Mouse (Mus musculus): ENCODE measurements around the gene Tmem255a.
A peak's percentile ranks its signal among the peaks of the same experiment; 100 is the strongest.

Gene Tmem255a

DNA sequence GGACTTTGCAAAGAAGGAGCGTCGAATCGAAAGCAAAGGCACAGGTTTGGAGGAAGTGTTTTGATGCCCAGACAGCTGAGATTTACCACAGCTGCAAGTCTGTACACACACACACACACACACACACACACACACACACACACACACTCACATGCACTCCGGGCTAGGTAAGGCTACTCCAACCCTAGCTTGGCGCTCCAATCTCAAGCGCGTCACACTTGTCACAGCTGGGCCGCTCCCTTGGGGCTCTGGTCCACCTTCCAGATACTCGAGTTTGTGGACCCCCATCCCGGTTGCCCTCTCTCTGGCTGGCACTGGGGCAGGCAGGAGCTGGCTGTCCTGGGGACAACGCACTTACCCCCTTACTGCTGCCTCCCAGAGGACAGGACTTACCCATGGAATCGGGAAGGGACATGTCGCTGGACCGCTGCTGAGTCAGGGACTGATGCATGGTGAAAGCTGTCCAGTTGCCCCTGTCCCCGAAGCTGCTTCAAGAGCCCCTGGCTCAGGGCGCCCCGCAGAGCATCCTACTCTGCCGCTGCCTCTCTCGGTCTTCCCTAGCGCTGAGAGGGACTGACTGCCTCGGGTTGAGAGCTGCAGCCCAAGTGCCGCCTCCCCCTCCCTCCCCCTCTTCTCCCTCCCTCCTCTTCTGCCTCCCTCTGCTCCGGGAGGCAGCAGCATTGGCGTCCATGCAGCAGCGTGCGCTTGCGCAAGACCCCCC, at the start of gene Tmem255a:
Gene Tmem255a, minus strand, starts transcription at position 589 of the 721 bp plus-strand sequence.
- peak in 1 of 2 experiments; percentile 4 for DNase-seq (ENCODE audit: low spot score in 2 of 2)

DNA sequence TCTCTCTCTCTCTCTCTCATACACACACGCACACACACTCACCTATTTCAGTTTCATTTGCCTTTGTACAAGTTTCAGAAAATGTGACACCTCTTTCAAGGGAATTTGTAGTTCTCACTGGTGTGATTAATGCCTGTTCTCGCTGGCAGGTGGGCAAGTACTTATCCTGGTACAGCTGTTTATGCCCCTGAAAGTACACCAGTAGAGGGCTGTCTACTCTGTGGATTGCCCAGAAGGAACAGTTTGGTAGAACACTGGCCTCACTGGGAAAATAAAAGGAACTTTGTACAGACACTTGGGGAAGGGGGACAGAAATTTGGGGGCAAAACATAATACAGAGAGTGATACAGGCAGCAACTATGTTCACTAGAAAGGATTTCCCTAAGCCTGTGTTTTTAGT, 7.4 kb upstream of the Tmem255a start:
- no peak for DNase-seq (ENCODE audit: low spot score in 2 of 2)

DNA sequence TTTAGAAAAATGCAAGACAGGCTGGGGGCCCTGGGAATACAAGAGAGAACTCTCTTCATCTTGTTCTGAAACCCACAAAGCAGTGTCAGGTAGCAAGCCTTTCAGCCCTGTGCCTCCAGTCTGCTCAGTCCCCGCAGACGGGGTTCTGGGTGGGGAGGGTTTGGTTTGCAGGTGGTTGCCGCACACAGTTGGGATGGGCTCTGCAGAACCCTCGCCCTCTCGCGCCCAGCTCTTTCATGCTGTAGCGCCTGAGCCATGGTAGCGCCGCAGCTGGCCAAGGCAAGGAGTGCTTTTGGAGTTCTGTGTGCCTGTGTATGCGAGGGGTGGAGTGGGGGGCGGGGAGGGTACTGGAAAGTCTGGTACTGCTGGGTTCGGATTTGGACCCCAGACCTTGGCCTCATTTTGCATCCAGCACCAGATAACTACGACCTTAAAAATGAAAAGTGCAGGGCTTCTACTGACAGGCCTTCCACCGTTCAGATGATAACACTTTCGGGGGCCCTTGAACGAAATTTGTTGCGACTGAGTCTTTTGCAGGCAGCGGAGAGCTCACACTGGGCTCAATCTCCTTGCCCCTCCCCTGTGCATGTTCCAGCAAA, 1.8 kb downstream of the Tmem255a start:
- DNase-seq (ENCODE audit: low spot score in 2 of 2), result peak in 1 of 2 experiments; percentile 13

DNA sequence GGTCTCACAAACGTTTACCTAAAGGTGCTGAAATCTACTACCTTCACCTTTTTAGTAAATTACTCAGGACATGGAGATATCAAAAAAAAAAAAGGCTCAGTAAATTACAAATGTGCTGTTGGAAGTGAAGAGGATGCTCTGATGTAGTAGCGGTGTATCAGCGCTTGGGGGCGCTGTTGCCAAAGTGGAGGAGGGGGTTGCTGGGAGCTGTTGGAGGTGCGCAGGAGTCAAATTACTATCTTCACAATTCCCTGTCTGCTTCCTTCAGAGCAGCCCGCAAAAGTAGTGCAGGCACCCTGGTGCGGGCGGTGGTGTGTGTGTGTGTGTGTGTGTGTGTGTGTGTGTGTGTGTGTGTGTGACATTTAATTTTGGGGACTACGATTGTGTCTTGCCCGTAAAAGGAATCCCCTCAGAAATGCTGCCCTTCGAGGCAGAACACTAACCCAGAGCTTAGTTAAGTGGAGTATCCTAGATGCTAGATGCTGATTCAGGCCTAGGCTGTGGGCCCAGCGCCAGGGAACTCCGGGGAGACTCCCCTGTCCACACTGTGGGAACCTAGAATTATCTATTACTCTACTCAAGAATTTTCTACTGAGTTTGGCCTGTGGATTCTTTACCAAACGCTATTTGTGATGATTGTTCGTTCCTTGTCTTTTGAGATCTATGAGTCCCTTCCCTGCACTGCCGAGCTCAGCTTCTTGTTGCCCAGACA, 2.4 kb downstream of the Tmem255a start:
- peak; percentile 41 to 61 for DNase-seq (ENCODE audit: low spot score in 2 of 2)

DNA sequence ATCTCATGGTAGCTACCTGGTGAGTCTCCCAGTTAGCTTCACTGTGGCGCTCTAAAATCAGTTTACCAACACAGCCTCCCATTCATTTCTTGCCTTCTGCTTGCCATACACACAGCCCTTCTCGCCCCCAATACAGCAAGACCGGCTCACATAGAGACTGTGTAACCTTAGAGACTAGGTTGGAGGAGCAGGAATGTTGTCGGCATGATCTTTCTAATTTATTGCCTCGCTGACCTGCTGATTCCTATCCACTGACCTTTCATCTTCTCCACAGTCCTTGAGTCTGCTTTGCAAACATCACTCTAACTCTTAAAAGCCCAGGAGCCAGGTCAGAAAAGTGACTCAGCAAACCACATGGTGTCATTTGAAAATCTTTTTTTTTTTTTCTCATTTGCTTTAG, 4.6 kb downstream of the Tmem255a start:
- no peak for DNase-seq (ENCODE audit: low spot score in 2 of 2)

DNA sequence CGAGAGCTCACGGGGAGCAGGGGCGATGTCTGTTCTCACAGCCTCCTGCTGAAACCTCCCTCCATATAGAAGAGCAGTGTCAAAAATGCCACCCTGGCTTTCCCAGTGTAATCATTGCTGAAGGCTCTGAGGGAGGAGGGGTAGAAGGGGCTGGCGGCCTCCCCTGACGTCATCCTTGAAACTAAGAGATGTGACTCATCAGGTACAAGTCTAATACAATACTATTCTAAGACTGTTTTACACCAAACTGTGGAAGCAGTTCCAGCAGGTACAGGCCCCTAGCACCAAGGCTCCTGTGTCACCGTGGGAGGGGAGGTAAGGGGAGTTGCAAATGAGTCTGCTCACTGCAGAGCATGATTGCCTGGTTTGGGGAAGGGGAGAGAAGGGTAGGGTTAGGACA, 5.1 kb downstream of the Tmem255a start:
- no peak for DNase-seq (ENCODE audit: low spot score in 2 of 2)

DNA sequence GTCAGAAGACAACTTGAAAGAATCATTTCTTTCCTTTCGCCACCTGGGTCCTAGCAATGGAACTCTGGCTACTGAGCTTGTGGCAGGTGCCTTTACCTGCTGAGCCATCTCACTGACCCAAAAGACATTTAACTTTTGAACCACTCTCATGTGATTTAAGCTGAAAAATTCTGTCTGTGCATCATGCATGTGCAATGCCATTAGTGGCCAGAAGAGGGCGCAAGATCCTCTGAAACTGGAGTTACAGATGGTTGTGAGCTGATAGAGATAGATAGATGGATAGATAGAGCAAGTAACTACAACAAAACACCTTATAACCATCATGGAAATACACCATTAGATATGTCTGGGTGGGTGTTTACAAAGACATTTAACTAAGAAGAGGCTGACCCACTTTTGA, 14.5 kb downstream of the Tmem255a start:
- DNase-seq (ENCODE audit: low spot score in 2 of 2), result peak in 1 of 2 experiments; percentile 42

DNA sequence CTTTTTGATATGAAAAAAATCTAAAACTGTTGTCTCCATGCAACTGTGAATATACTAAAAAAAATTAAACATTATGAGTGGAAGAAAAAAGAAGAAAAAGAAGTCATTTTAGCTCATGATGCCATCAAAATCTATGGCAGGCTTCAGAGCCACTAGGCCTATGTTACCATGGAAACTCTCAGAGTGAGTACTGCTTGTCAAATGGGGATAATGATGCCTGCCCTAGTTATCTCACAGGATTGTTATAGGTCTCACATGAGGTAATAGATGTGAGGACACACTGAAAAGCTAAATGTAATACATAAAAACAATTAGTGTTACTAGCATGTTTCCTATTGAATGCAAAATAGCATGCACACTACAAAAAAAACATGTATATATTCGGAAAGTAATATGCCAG, 22.4 kb downstream of the Tmem255a start:
- DNase-seq (ENCODE audit: low spot score in 2 of 2), result no peak

DNA sequence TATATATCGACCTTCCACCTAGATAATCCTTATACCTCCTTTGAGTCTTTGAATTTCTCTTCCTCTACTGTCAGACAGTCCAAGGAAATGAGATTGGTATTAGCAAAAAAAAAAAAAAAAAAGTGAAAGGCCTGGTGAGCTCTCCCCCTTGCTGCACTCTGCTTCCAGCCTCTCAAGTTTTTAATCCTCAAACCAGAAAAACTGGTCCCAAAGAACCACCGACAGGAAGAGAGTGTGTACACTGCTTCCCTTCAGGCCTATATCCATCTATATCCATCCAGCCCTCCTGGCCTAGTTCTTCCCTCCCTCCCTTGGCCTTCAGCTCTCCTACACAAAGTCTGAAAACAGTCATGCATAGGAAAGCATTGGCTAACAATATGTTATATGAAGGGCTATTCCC, 29.5 kb downstream of the Tmem255a start:
- no peak for DNase-seq (ENCODE audit: low spot score in 2 of 2)

DNA sequence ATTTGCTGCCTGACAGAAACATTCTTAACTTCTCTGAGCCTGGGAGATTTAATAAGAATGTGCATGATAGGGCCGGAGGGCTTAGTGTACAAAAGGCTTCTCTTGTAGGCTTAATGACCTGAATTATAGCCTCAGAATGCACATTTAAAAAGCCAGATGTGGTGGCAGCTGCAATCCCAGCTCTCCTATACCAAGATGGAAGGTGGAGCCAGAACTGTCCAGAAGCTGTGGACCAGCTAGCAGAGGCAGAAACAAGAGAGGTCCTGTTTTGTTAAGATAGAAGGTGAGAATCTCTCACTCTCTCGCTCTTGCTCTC, 34.6 kb downstream of the Tmem255a start:
- no peak for DNase-seq (ENCODE audit: low spot score in 2 of 2)

DNA sequence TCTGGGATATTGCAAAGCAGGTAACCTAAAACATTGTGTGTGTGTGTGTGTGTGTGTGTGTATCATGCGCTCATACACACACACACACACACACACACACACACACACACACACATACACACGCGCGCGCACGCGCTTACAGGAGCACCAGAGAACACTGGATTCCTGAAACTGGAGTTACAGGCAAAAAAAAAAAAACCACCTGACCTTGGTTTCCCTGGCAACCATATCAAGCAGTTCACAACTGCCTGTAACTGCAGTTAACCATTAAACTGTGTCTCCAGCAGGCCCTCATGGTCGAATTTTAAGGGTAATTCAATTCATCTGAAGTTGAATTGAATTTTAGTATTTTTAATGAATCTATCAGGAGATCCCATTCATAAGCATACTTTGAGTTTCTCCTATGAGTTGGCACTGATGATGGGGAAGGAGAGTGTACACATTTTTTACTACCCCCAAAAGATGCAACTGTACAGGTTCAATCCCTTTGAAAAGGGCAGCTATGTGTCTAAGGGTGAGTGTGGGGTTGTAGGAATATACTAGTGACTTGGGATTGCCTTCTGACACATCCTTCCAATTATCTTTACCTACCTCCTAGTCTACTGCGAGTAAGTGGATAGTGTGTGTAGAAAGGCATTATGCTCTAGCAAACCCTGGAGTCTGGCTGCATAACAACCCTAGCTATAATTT, 35.1 kb downstream of the Tmem255a start:
- no peak for DNase-seq (ENCODE audit: low spot score in 2 of 2)

DNA sequence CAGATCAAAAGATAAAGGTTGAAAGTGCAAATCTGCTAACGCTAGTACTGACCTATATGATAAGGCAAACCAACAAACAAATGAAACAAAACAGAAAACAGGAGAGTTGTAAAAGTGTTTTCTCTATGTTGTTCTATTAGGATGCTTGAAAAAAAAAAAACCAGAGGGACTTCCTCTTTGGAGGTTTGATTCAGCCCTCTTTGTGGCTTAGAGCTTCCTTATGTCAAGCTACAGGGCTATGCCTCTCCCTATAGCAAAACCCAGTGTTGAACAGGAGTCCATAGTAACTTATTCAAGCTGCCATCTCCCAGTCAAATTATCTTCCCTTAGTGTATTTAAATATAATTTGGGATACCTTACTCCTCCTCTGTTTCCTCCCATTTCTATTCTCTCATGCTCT, 44.8 kb downstream of the Tmem255a start:
- no peak for DNase-seq (ENCODE audit: low spot score in 2 of 2)

DNA sequence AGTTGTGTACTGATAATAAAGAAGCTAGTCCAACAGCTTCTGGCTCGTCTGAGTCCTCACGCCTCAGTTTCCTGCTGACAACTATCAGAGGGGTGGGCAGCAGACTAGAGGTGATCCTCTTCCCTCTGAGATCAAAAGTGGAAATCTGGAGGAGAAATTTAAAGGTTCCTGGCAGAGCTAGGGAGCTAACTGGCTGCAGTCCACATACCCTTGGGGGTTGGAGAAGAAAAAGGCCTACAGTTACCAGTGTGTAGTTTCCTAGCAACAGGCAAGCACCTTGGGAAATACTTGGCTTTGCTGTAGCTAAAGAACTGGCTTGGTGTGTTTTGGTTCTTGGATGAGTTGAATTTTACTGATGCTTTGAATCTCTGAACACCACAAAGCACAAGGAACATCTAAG, 50.4 kb downstream of the Tmem255a start:
- no peak for DNase-seq (ENCODE audit: low spot score in 2 of 2)

DNA sequence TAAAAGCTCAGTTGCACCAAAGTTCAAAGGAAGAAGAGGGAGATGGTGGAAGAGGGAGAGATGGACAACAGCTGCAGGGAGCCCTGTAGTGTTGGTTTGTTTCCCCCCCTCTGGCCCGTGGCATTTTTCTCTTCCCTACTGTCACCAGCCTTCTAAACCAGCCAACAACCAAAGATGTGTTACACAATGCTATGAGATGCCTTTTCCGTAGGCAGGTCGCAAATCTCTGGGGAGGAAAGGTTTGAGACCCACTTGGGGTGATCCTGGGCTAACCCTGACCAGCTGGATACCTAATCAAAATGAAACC, 61.8 kb downstream of the Tmem255a start:
- no peak for DNase-seq (ENCODE audit: low spot score in 2 of 2)

DNA sequence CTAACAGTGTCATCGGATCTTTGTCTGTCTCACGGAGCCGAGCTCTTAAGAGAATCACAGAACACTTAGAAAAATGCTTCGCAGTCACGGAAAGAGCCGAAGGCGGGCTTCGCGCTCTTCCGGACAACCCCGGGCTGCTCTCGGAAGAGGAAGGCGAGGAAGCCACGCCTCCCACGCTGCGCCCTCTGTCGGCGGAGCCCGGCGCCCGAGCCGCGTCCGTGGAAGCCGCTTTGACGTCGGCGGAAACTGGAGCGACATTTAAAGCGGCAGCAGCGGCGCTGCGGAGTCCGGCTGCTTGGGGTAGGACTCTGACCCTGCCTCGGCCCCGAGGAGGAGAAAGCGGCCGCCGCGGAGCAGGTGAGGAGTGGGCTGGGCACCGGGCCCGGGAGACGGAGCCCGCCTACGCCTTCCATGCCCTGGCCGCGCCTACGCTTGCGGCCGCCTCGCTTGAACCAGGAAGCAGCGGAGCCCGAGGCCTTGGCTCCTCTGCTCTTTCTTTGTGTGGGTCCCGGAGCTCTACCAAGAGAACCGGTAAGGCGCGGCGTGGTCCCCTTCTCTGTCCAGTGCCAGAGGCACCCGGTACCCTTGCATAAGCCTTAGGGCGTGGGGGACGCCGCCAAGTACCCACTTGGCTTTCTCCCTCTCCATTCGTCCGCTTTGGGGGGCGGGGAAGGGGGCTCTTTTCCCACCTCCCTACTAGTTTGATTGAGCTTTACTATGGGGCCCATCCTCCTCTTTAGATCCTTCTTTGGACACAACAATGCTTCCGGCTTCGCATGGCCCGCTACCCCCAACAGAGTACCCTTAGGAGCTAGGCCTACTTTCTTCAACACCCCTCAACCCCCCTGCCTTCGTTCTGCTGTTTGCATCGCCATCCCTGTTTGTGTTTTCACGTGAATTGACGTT, 62.4 kb downstream of the Tmem255a start, which contains the start of gene Zbtb33:
Gene Zbtb33, plus strand, starts transcription at position 242 of the 906 bp plus-strand sequence.
- DNase-seq (ENCODE audit: low spot score in 2 of 2), result peak; percentile 73 to 90

DNA sequence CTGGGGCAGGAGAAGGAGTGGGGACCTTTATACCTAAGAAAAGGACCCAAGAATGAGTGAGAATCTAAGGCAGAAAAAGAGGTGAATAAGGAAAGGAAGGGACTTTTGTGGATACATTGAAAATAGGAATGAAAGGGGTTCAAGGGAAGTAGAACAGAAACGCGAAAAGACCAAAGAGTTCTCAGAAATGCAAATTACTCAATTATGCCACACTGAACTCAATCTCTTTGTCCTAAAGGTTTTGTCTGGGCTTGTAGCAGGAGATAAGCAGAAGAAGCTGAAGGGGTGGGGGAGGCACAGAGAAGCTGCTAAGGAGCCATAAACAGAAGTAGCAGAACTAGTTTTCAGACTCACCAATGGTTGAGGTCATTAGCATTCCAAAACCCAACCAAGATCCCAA, 66.7 kb downstream of the Tmem255a start:
- DNase-seq (ENCODE audit: low spot score in 2 of 2), result no peak

DNA sequence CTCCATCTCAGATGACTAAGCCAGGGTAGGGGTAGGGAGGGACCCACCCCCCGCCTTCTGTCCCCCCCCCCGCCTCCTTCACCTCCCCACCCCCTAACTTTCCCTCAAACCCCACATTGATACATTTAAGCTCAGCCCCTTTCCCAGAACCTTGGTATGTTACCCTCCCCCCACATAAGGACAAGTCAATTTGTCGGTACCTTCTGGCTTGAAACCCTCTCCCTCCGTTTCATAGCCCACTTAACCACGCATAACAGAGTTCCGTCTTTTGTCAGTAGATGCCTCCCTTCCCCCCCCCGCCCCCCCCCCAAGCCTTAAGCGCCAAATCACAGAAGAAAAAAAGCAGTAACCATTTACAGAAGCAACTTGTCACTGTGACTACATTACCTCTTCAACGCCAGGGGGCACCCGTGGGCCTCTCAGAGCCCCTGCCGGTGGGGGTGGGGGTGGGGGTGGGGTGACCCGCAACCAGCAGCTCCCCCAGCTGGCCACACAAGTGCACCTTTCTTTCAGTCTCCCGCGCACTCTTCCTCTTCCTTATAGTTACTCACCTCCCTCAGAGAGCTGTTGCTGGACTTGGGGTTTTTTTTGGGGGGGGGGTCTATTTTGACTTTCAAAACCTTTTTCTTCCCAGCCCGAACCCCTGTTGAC, 70.5 kb downstream of the Tmem255a start:
- peak; percentile 34 to 47 for DNase-seq (ENCODE audit: low spot score in 2 of 2)

DNA sequence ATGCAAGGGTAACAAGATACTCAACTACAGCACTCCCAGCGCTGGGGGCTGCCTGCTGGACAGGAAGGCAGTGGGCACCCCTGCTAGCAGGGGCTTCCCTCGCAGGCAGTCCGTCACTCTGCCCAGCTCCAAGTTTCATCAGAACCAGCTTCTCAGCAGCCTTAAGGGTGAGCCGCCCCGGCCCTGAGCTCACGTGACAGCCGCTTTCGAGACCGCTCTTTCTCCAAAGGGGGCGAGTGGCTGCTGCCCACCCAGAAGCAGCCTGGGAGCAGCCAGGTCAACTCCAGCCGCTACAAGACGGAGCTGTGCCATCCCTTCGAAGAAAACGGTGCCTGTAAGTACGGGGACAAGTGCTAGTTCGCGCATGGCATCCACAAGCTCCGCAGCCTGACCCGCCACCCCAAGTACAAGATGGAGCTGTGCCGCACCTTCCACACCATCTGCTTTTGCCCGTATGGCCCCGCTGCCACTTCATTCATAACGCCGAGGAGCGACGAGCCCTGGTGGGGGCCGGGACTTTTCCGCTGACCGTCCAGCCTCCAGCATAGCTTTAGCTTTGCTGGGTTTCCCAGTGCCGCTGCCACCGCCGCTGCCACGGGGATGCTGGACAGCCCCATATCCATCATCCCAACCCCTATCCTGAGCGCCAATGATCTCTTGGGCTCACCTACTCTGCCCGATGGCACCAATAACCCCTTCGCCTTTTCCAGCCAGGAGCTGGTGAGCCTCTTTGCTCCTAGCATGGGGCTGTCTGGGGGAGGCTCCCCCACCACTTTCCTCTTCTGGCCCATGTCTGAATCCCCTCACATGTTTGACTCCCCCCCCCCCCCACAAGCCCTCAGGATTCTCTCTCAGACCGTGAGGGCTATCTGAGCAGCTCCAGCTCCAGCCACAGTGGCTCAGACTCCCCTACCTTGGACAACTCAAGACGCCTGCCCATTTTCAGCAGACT, 71.3 kb downstream of the Tmem255a start:
- peak in 1 of 2 experiments; percentile 4 for DNase-seq (ENCODE audit: low spot score in 2 of 2)

DNA sequence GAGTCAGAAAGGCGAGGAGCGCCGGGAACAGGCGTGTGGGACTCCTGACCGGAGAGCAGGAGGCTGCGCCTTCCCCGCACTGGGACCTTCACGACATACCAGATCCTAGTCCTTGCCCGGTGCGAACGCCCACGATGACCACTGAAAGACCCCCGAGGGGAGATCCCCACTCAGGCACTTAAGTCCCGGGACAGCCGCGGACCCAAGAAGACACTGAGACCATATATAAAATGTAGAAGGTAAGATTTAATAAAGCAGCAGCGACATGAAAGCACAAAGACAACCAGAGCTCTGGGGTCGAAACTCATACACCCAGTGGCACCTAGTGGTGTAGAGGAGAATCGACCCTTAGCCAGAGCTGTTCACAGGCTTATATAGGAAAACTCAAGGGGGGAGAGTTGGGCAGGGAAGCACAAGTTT, 72.3 kb downstream of the Tmem255a start:
- DNase-seq (ENCODE audit: low spot score in 2 of 2), result peak in 1 of 2 experiments; percentile 29

DNA sequence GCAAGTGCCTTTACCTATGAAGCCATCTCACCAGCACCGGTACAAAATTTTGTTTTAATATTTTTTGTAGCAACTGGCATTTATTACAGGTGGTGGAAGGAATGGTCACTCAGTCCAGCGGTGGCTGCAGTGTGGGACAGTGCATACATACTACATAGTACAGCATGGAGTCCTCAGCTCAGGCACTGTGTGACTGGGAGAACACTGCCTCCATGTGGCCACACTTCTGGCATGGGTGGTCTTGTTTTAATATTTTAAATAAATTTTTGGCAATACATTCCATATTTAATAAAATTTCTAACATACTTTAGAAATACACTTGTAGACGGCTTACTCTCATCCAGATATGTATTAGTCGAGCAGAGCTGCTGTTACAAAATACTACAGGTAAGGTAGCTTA, 85.6 kb downstream of the Tmem255a start:
- no peak for DNase-seq (ENCODE audit: low spot score in 2 of 2)
